Mouse (Mus musculus) E14TG2a.4 (cell line): ENCODE measurements around the gene Tet2.

Experiments used
- CTCF ChIP-seq: conservative IDR thresholded peaks from 2 replicates; pipeline ENCODE4 v1.5.1; 2014; ENCODE audit warnings: low read length
- NANOG ChIP-seq: IDR thresholded peaks from 2 replicates; pipeline ENCODE4 v1.6.1; 2014; ENCODE audit warnings: borderline replicate concordance, low read length, mixed read lengths
- POU5F1 ChIP-seq: IDR thresholded peaks from 2 replicates; pipeline ENCODE4 v1.6.1; 2014; ENCODE audit warnings: low read length, borderline replicate concordance

DNA sequence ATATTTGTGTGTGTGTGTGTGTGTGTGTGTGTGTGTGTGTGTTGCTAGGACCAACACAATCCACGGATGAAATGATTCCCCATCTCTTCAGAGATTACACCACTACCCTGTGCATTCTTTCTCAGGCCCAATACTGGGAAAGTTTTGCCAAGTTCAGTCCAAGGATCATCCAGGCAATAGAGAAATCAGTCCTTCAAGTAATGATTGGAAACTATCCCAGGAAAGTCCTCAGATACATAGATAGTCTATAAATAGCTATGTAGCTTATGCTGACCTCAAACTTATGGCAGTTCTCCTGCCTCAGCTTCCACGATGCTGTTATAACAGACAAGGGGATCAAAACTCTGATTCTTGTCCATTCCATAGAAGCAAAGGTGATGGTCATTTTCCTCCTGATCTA is 13.8 kb downstream of the Tet2 start:
- no peak for TF ChIP-seq CTCF
- no peak for TF ChIP-seq POU5F1
- no peak for TF ChIP-seq NANOG
